Mouse (Mus musculus) T-helper 1 cell (primary cell): ENCODE measurements at regions not wholly inside any gene's neighbourhood (a gene's known extent, or its start where the extent isn't known, plus 50 kb on each side); places are given as distances from the start of the nearest gene placed in this dataset.

Experiments used
- in situ Hi-C: fragments of 300-600 bp; cut with MboI, MseI; formaldehyde crosslinking; loops from one replicate; pipeline ENCODE4 v1.15.1; 2025; ENCODE audit warnings: high pct_unique_total_duplicates

- in situ Hi-C loops = no loop called here
Measured at GRCm38 (mm10) chr12:15983591-15984300, 167.0 kb upstream of the Trib2 start.

GRCm38 (mm10) chr12:15981741-15982140, 165.0 kb upstream of the Trib2 start:
- in situ Hi-C loops = no loop called here

GRCm38 (mm10) chr12:15979233-15979632, 162.5 kb upstream of the Trib2 start:
- in situ Hi-C loops = no loop called here

DNA sequence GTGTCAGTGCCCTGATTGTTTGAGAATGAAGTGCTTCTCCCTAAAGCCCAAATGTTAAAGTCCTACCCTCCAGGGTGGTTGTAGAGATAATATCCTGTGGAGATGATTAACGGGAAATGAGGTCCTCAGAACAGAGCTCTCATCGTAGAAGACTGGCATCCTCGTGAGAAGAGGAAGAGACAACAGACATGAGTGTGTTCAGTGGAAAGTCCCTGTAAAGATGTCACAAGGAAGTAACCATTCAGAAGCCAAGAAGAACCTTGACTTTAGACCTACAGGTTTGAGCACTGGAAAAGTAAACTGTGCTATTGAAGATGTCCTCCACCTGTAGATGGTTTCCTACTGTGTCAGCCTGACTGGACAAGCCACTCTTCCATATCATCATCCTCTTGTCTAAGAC, 155.1 kb upstream of the Trib2 start:
- in situ Hi-C loops = no loop called here

DNA sequence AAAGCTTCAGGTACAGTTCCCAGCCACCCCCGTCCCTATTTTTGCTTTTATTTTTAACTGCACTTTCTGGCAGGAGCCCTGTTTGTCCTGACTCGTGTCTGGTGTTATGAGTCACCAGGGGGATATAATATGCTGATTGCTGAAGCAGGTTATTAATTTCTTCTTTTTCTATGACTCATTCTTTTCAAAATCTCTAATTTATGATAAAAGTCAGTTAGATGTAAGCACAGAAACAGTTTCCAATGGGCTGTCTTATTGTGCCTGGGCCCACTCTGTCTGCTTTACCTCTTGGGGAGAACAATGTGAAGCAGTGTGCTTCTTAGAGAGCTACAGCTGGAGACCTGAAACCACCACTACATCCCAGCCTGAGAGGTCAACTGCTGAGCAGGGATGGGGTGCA, 153.5 kb upstream of the Trib2 start:
- in situ Hi-C loops = no loop called here

DNA sequence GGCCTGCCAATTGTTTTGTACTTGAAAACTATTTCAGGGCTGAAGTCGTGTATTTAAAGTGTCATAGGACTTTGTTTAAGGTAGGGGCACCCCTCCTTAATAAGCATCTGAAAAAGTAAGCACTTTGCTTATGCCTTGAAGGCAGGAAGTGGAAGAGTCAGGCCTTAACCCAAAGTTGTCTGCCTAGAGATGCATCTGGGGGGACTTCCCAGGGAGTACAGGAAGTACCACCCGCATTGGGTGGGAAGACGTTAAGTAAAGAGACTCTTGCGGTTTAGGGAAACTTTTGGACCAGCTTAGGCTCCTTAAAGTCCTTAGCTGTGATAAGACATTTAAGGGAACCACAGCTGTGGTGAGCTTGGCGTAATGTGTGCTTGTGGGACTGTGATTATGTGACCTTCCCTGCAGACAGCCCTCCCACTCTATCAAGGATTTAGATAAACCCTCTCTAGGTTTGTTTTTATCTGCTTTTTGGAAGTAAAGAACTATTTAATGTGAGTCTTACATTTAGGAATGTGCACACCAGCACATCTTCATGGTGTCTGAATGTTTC, 150.9 kb upstream of the Trib2 start:
- in situ Hi-C loops = no loop called here

DNA sequence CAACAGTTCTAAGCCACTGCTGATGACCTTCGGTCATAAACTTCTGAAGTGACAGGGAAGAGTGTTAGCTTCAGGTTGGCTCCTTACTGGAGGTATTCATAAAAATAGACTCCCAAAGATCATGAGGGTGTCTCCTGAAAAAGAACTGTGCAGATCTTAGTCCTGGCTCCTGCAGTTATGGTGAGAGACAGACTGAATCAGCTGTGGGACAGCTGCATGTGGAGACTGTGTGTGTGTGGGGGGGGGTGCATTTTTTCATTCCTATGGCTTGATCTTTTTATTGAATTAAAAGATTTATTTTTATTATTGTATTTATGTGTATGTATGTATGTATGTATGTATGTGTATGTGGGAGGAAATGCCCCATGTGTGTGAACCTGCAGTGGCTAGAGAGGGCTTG, 149.9 kb upstream of the Trib2 start:
- in situ Hi-C loops = no loop called here

DNA sequence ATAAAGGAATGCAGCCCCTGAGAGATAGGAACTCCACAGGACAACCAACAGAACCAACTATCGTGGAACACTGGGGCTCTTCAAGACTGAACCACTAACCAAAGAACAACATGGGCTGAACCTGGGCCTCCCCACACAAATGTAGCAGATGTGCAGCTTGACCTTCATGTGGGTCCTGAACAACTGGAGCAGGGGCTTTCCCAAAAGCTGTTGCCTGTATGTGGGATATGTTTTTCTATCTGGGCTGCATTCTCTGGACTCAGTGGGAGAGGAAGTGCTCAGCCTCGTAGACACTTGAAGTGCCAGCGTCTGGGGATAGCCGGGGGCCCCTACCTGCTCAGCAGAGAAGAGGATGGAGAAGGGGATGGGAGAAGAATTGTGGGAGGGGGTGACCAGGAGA, 149.2 kb upstream of the Trib2 start:
- in situ Hi-C loops = no loop called here

GRCm38 (mm10) chr12:15964073-15964472, 147.4 kb upstream of the Trib2 start:
- in situ Hi-C loops = no loop called here

GRCm38 (mm10) chr12:15961834-15962233, 145.1 kb upstream of the Trib2 start:
- in situ Hi-C loops = no loop called here

- in situ Hi-C loops = no loop called here
Measured at GRCm38 (mm10) chr12:15937443-15938237, 120.9 kb upstream of the Trib2 start.

- in situ Hi-C loops = loop anchor here (5.0 kb wide), 1 partner anchor 70 kb away; no protein-coding TSS in a partner anchor
Measured at GRCm38 (mm10) chr12:15932067-15932466, 115.3 kb upstream of the Trib2 start.

GRCm38 (mm10) chr12:15931535-15931934, 114.8 kb upstream of the Trib2 start:
- in situ Hi-C loops = loop anchor here (5.0 kb wide), 1 partner anchor 71 kb away; no protein-coding TSS in a partner anchor

GRCm38 (mm10) chr12:15930155-15930554, 113.4 kb upstream of the Trib2 start:
- in situ Hi-C loops = loop anchor here (5.0 kb wide), 1 partner anchor 72 kb away; no protein-coding TSS in a partner anchor

DNA sequence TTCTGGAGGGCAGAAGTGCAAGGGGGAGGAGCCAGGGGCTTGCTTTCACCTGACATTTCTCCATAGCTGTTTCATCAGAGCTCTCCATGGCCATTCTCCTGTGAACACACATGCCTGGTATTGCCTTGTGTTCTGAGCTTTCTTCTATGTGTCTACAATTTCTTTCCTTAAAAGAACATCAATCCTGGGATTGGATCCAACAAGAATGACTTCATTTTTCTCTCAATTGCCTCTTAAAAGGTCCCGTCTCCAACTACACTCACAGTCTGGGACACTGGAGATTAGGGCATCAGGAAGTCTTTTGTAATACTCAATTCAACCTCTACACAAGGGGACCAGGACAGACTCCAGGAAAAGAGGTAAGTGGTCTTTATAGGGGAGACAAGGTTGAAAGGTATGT, 112.8 kb upstream of the Trib2 start:
- in situ Hi-C loops = no loop called here

DNA sequence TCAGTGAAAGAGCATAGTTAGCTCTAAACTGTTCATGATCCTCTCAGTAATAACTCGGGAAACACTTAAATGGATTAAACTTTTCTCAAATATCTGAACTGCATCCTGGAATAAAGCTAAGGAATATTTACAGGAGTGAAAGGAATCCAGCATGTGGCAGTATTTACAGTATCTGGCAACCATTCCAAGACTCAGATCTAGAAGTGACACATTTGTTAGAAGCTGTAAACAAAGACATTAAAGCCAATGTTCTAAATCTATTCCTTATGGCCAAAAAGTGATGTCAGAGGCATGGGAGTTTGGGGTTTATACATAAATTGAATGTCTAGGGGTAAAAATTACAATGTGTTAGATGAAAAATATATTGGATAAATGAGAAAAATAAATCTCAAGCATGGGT, 101.6 kb upstream of the Trib2 start:
- in situ Hi-C loops = no loop called here

DNA sequence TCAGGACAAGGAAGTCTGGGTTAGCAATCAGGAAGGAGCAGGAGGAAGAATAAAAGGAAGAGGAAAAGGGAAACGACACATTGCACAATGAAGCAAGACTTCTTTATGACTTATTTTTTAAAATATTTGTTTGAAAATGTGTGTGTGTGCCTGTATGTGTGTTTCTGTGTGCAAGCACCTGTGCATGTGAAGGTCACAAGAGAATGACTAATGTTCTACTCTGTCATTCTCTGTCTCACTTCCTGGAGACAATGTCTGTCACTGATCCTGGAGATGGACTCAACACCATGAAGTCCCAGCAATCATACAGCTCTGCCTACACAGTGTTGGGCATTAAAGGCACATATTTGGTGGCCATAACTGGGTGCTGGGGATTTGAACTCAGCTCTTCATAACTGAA, 96.2 kb upstream of the Trib2 start:
- in situ Hi-C loops = no loop called here

DNA sequence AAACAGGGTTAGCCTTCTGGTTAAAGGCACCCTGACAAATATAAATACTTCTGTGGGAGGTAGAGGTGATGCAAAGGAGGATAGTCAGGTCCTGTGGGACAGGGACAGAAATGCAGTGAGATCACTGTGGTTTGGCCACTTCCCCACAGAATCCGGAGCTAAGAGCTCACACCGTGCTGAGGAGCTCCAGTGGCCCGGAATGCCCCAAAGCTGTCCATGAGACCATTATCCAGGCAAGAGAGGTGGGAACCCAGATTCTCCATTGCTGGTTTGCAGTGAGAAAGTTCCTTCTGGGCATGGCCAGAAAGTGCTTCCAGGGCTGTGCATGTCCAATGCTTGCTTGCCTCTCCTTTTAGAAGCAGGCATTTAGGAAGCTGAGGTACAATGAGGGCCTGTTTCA, 95.8 kb upstream of the Trib2 start:
- in situ Hi-C loops = no loop called here

DNA sequence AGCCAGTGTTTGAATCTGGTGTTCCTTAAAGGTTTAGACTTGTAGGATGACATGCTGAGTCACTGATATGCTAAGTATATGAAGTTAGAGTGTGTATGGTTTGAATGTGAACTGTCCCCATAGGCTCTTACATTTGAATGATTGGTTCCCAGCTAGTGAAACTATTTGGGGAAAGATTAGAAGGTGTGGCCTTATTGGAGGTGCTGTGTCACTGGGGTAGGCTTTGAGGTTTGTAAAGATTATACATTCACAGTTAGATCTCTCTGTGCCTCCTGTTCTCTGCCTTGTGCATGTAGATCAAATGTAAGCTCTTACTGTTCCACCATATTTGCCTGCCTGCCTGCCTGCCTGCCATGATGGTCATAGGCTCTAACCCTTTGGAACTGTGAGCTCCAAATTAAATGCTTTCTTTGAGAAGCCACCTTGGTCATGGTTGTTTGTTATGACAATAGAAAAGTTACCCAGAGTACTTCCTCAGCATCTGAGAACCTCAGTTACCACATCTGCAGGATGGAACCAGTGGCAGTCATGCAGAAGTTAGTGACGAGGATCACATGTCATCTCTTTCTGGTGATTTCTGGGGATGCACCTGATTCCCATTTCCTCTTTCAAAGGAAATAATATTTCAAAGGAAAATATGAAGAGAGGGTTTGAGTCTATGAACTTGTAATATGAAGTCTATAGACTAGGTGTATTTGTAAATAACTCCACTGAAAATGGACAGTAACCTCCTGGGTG, 94.7 kb upstream of the Trib2 start:
- in situ Hi-C loops = no loop called here

GRCm38 (mm10) chr12:15897539-15897938, 80.8 kb upstream of the Trib2 start:
- in situ Hi-C loops = no loop called here

- in situ Hi-C loops = no loop called here
Measured at GRCm38 (mm10) chr12:15896511-15896910, 79.8 kb upstream of the Trib2 start.

- in situ Hi-C loops = no loop called here
Measured at GRCm38 (mm10) chr12:15895215-15895614, 78.5 kb upstream of the Trib2 start.
